Mouse (Mus musculus): ENCODE measurements around the gene Apbb1. TPM values are rescaled to one million over a fixed set of nuclear protein-coding genes. Genes with fewer than 3 reads are reported as not detected.

Apbb1 gene
- total and polyA plus RNA-seq, 2 experiments from 2014 or later, result 341 to 571 TPM

DNA sequence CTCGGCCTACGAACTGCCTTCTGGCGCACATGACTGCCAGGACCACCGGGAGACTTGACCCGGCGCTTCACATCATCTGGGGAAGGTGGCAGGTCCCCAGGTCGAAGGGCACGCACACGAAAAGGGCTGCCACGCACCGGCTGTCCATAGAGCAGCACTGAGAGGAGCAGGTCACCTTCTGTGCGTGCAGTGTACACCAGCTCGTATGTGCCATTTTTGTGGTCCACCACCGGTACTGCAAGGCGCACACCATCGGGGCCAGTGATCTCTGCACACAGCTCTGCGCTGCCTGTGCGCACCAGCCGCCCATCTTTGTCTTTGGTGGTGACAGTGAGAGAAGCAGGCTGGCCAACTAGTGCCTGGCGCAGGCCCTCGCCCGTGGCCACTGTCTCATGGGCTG is 36.4 kb upstream of the Apbb1 start:
- H3K4me1 ChIP-seq (ENCODE audit: insufficient read depth, low read length), result no peaks in the 10 kb centered on the region
- H3K9ac ChIP-seq (replicated peaks; ENCODE audit: low read length, poor library complexity, severe bottlenecking), result no peak overlapping the region
- peaks cover 88% of the 10 kb centered on the region for H3K36me3 ChIP-seq (ENCODE audit: insufficient read depth, low read length)
- no peak for ATAC-seq (ENCODE audit: low FRiP score)
- H3K4me3 ChIP-seq (ENCODE audit: low read depth, low read length), result no peak overlapping the region
- H3K27ac ChIP-seq (ENCODE audit: low read depth, low read length), result no peak overlapping the region
- TF ChIP-seq CTCF (IDR thresholded peaks at IDR 0.05), result no peak
- no peaks in the 10 kb centered on the region for H3K27me3 ChIP-seq (ENCODE audit: insufficient read depth, low read length)
- no peak for DNase-seq (ENCODE audit: low spot score)
- H3K4me2 ChIP-seq (ENCODE audit: low read depth, low read length, poor library complexity, severe bottlenecking), result no peak overlapping the region
- WGBS, result 96% methylated on average over 22 of the region's 22 CpGs
- no peaks in the 10 kb centered on the region for H3K9me3 ChIP-seq (ENCODE audit: low read length)

DNA sequence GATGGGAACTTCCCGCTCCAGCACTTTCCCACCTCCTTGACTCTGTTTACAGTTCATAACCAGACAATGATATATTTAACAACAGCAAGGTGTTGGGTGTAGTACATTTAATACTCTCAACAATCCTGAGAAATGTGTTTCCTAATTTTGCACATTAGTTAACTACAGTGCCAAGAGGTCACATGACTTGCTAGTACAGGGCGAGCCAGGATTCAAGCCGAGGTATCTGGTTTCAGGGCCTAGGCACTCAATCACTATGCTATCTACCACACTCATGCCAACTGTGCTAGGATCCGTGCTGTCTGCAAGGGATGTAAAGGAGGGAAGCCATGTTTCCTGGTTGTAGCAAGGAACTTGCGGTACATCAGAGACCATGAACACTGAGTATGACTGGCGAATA is 35.1 kb upstream of the Apbb1 start:
- Histone ChIP-seq H3K4me2 (ENCODE audit: low read depth, low read length, poor library complexity, severe bottlenecking) (no peak overlapping the region), H3K9me3 (ENCODE audit: low read length) (no peaks in the 10 kb centered on the region), H3K27me3 (ENCODE audit: insufficient read depth, low read length) (no peaks in the 10 kb centered on the region), H3K36me3 (ENCODE audit: insufficient read depth, low read length) (peaks cover 95% of the 10 kb centered on the region), H3K4me1 (ENCODE audit: insufficient read depth, low read length) (no peaks in the 10 kb centered on the region), H3K9ac (replicated peaks; ENCODE audit: low read length, poor library complexity, severe bottlenecking) (no peak overlapping the region), H3K4me3 (ENCODE audit: low read depth, low read length) (no peak overlapping the region), H3K27ac (ENCODE audit: low read depth, low read length) (no peak overlapping the region)
- DNase-seq (ENCODE audit: low spot score), result no peak
- no peak for ATAC-seq (ENCODE audit: low FRiP score)
- 94% methylated on average over 6 of the region's 6 CpGs for WGBS
- no peak for TF ChIP-seq CTCF (IDR thresholded peaks at IDR 0.05)

- Histone ChIP-seq H3K4me1 (ENCODE audit: insufficient read depth, low read length) (no peaks in the 10 kb centered on the region), H3K4me3 (ENCODE audit: low read depth, low read length) (no peak overlapping the region), H3K9ac (replicated peaks; ENCODE audit: low read length, poor library complexity, severe bottlenecking) (no peak overlapping the region), H3K4me2 (ENCODE audit: low read depth, low read length, poor library complexity, severe bottlenecking) (no peak overlapping the region), H3K27ac (ENCODE audit: low read depth, low read length) (no peak overlapping the region), H3K9me3 (ENCODE audit: low read length) (no peaks in the 10 kb centered on the region), H3K27me3 (ENCODE audit: insufficient read depth, low read length) (no peaks in the 10 kb centered on the region), H3K36me3 (ENCODE audit: insufficient read depth, low read length) (peaks cover 96% of the 10 kb centered on the region)
- DNase-seq (ENCODE audit: low spot score), result no peak
- 82% methylated on average over 1 of the region's 1 CpGs for WGBS
- no peak for TF ChIP-seq CTCF (IDR thresholded peaks at IDR 0.05)
- no peak for ATAC-seq (ENCODE audit: low FRiP score)
These were observed 34.3 kb upstream of the Apbb1 start for GRCm38 (mm10) chr7:105615720-105616119.

GRCm38 (mm10) chr7:105614400-105614799 is 32.9 kb upstream of the Apbb1 start:
- Histone ChIP-seq H3K4me2 (ENCODE audit: low read depth, low read length, poor library complexity, severe bottlenecking) (no peak overlapping the region), H3K9me3 (ENCODE audit: low read length) (no peaks in the 10 kb centered on the region), H3K36me3 (ENCODE audit: insufficient read depth, low read length) (peaks cover 91% of the 10 kb centered on the region), H3K4me1 (ENCODE audit: insufficient read depth, low read length) (no peaks in the 10 kb centered on the region), H3K27ac (ENCODE audit: low read depth, low read length) (no peak overlapping the region), H3K4me3 (ENCODE audit: low read depth, low read length) (no peak overlapping the region), H3K9ac (replicated peaks; ENCODE audit: low read length, poor library complexity, severe bottlenecking) (no peak overlapping the region), H3K27me3 (ENCODE audit: insufficient read depth, low read length) (no peaks in the 10 kb centered on the region)
- no peak for TF ChIP-seq CTCF (IDR thresholded peaks at IDR 0.05)
- DNase-seq (ENCODE audit: low spot score) (no peak), ATAC-seq (ENCODE audit: low FRiP score) (no peak)
- WGBS, result 93% methylated on average over 1 of the region's 1 CpGs

- Histone ChIP-seq H3K4me1 (ENCODE audit: insufficient read depth, low read length) (no peaks in the 10 kb centered on the region), H3K27ac (ENCODE audit: low read depth, low read length) (no peak overlapping the region), H3K4me3 (ENCODE audit: low read depth, low read length) (no peak overlapping the region), H3K36me3 (ENCODE audit: insufficient read depth, low read length) (peaks cover 65% of the 10 kb centered on the region), H3K27me3 (ENCODE audit: insufficient read depth, low read length) (no peaks in the 10 kb centered on the region), H3K9me3 (ENCODE audit: low read length) (no peaks in the 10 kb centered on the region), H3K4me2 (ENCODE audit: low read depth, low read length, poor library complexity, severe bottlenecking) (no peak overlapping the region), H3K9ac (replicated peaks; ENCODE audit: low read length, poor library complexity, severe bottlenecking) (no peak overlapping the region)
- WGBS, result 94% methylated on average over 1 of the region's 1 CpGs
- TF ChIP-seq CTCF (IDR thresholded peaks at IDR 0.05), result no peak
- ATAC-seq (ENCODE audit: low FRiP score) (no peak), DNase-seq (ENCODE audit: low spot score) (no peak)
These were observed 30.3 kb upstream of the Apbb1 start for GRCm38 (mm10) chr7:105611767-105612166.

DNA sequence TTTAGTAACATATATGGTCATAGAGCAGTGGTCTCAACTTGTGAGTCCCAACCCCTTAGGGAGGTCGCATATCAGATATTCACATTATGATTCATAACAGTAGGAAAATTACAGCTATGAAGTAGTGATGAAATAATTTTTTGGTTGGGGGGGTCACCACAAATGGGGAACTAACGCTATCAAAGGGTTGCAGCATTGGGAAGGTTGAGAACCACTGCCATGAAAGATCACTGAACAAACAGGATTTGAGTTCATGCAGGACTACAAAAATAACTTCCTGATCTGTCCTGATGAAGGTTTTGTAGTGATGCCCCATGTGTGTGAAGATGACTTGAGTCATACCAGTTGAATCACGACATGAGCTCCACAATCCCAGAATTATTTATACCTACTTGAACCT is 27.0 kb upstream of the Apbb1 start:
- Histone ChIP-seq H3K9me3 (ENCODE audit: low read length) (no peaks in the 10 kb centered on the region), H3K4me1 (ENCODE audit: insufficient read depth, low read length) (no peaks in the 10 kb centered on the region), H3K36me3 (ENCODE audit: insufficient read depth, low read length) (peaks cover 35% of the 10 kb centered on the region), H3K27ac (ENCODE audit: low read depth, low read length) (no peak overlapping the region), H3K9ac (replicated peaks; ENCODE audit: low read length, poor library complexity, severe bottlenecking) (no peak overlapping the region), H3K27me3 (ENCODE audit: insufficient read depth, low read length) (no peaks in the 10 kb centered on the region), H3K4me3 (ENCODE audit: low read depth, low read length) (no peak overlapping the region), H3K4me2 (ENCODE audit: low read depth, low read length, poor library complexity, severe bottlenecking) (no peak overlapping the region)
- no peak for DNase-seq (ENCODE audit: low spot score)
- TF ChIP-seq CTCF (IDR thresholded peaks at IDR 0.05), result no peak
- WGBS, result 87% methylated on average over 3 of the region's 3 CpGs
- ATAC-seq (ENCODE audit: low FRiP score), result no peak
